Mouse (Mus musculus) c-Kit-negative CD71-positive TER-119-positive erythroid progenitor cells, embryonic 14.5 days (primary cell): Measurements from ENCODE around the gene Fgfr2.

Source experiments
- DNase-seq: peaks from one replicate; pipeline ENCODE4 v3.0.0-alpha.2; 2013; ENCODE audit warnings: low read depth, low spot score

Fgfr2 gene

DNA sequence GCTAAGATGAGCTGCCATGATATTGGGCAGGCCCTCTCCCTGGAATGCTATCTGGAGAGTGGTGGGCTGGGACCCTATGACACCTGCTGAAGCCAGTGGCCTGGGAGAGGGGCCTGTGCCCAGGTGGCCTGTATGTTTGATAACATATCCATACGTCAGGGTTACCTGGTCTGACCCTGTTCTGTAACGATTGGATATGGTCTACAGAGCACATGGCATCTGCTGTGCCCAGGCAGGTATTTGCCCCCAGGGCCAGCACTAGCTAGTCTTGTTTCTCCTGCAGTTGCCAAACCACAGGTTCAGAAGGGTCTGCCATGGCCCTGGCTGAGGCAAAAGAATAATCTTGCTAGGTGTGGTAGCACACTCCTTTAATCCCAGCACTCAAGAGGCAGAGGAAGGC lies 429.6 kb downstream of the Fgfr2 start:
- no peak for DNase-seq

DNA sequence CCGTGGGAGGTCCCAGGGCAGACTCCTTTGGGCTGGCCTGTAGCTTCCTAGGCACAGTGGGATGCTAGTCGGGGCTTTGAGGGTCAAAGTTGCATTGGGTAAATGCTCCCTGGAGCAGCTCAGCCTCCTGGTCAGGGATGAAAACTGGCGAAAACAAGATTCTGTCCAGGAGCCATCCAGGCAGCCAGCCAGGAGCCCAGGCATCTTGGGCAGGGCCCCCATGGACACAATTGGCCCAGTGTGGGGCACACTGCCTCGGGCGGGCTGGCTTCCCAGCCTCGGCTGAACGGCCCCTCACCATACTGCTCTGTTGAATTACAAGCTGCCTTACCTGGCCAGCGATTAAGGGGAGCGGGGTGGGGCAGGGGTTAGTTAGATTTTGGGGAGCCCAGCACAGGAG lies 430.4 kb downstream of the Fgfr2 start:
- no peak for DNase-seq

DNA sequence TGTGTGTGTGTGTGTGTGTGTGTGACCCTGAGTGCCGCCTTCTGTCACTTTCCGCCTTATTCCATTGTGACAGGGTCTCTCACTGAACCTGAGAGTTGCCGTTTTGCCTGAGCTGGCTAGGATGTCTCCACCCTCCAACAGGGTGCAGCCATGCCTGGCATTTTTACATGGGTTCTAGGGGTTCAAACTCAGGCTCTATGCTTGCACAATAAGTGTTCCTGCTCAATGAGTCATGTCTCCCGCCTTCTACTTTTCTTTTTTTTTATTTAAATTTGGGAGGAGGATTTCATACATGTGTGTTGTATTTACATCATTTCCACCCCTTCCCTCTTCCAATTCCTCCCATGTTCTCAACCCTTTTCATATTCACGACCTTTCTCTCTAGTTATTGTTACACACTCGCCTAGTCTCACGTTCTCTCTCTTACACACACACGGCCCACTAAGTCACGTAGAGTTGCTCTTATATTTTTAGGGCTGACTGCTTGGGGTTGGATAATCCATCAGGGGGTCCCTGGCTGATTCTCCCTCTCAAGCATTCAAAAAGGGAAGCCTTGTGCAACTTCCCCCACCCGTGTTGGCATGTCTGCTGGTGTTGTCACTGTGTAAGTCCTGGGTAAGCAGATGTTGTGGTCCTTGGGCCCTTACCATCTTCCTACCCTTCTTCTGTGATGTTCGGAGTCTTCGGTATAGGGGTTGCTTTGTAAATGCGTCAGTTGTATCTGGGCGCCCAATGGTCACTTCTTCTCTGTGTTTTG lies 432.3 kb downstream of the Fgfr2 start:
- DNase-seq = no peak

DNA sequence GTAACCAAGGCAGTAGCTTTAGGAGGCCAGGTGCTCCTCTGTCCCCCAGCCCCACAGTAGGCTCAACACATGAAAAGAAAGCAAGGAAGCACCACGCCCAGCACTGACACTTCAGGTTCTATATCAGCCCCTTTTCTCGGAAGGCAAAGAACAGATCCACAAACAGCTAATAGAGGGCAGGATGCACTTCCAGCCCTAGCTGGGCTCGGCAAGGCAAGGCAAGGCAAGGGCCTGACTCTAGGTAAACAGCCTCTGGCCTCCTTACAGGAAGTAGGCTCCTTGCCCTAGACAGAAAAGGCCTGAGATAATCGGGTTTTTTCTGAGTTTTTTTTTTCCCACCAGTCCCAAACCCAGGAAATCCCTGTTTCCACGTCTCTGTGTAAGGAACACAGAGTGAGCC lies 433.4 kb downstream of the Fgfr2 start:
- DNase-seq = no peak

DNA sequence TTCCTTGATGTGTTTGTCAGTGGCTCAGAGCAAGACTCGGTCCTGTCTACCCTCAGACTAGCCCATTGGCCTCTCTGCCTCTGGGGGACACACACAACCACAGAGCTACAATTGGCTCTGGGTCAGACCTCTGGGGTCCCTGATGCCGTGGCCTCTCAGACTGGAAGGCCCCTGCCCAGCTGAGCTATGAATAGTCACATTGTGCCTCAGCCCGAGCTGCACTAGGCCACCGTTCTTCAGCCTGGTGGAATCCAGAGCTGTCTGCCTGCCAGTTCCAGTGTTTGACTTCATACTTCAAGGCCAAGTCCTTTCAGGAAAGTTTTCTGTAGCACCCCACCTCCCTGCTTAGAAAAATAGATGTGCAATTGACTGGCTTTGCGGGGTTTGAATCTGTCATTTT lies 434.4 kb downstream of the Fgfr2 start:
- no peak for DNase-seq

DNA sequence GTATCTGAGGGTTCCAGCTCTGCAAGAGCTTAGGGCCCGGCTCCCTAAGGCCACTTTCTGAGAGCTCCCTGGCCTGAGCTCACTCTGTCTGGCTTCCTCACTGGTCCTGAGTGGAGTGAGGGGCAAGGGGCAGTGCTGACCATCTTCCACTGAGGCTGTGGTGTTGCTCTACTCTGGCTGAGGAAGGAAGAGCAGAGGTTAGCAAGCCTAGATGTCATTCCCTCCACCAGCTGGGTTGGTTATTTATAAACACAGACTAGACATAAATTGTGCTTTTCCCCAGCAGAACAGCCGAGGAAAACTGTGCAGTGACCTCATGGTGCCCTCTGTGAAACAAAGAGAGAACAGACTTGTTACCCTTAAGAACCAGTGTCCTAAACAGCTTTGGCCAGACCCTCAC lies 435.3 kb downstream of the Fgfr2 start:
- DNase-seq = no peak

DNA sequence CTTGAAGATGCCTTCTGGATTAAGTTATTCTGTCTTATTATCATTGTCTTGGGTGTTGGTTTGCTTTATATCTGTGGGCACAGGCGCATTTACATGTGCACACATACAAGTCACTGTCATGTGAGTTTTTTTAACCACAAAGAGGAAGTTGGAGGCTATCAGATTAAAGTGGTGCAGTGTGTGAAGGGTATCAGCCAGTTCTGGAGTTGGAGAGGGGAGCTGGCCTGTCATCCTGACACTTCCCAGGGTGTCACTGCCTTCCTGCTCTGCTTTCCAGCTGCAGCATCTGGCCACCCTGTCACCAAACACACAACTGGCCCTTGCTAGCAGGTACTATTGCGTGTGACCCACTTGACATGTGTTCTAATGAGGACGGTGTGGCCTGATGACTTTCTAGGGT lies 436.6 kb downstream of the Fgfr2 start:
- DNase-seq = no peak

DNA sequence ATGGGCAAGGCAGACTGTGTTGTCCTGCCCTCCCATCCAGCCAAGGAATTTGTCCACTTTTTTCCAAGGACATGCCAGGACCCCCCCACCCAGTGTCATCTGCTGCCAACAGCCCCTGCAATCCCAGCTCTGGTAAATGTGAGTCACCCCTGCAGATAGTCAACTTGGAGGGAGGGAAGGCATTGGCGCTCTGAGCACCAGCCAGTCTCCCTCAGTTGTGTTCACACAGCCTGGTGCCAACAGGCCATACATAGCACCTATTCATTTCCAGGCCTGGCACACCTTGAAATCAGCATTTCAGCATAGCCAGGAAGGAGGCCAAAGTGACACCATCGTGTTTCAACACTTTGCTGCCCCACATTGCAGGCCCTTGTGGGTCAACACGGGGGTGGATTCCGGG lies 439.2 kb downstream of the Fgfr2 start:
- no peak for DNase-seq

DNA sequence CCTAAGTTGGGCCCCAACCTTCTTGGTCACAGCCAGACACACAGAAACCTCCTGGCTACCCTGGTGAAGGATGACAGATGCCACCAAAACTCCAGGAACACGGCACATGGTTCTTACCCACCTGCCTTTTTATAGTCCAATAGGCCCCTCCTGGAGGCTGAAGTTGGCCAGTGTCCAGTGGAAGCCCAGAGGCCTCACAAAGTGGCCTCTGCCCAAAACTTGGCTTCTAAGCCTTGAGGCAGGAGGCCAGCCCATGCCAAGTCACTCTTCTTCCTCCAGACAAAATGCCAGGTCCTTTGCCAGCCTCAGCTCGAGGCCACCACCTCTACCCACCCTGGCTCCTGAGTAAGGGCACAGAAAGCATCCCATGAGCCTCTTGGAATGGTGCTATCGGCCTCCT lies 440.2 kb downstream of the Fgfr2 start:
- DNase-seq = no peak

DNA sequence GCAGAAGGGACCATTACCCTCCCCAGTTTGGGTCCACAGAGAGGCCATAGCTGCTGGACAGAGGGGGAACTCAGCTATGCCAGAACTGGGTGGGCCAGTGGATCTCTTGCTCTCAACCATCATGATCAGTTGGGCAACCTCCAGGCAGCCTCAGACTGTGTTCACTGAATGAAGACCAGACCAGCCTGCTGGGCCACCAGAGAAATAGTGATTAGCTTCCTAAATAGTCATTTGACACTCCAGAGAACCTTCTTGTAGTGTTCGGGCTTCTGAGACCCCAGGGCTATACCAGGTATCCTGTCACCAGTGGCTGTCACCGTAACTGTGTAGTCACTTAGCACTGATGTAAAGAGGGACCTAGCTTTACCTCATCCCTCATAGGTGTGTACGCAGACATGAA lies 440.8 kb downstream of the Fgfr2 start:
- DNase-seq = no peak

DNA sequence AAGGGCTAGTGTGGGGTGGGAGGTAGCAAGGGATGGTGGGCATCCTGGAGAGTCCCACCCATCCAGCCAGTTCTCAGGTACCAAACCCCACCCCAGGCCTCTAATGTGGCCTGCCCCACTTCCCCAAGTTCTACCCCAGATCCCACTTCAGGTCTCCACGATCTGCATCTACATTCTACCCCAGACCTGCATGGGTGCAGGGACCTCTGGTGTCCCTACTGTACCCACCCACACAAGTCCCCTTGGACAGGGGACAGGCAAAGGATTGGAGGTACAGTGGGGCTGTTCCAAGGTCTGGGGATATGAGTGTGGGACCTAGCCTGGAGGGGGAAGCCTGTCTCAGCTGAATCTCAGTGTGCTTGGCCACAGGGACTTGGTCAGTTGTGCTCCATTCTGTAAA lies 441.3 kb downstream of the Fgfr2 start:
- no peak for DNase-seq

DNA sequence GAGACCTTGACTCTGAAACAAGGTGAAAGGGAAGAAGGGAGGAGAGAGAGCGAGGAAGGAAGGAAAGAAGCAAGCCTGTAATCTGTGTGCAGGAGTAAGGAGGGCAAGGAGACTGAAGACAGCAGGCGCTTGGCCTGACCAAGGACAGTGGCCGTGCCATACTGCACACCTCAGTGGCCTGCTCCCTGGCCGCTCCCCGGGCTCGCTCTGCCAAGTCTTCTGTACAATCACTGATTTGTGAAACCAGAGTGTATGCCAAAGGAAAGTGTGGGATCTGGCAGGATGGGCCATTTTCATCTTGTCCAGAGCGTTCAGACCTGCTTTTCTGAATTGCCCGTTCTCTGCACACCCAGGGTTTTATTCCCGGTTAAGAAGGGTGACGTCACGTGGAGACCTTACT lies 441.9 kb downstream of the Fgfr2 start:
- no peak for DNase-seq

DNA sequence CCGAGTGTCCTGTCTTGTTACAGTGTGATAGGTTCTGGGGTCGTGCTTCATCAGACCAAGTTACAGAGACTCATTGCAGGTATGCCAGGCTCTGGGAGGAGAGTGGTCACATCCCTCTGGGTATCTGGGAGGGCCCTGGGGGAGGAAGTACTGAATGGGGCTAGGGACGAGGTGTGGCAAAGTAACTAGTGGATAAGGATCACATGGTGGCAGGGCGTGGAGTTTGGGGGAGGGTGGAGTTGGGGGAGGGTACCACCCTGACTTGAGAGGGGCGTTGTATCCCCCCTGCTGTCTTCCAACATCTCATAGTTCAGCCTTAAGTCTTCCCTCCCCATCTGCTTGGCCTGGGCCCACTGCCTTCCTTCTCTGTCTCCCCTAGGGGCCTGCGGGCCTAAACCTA lies 443.6 kb downstream of the Fgfr2 start:
- DNase-seq = no peak

DNA sequence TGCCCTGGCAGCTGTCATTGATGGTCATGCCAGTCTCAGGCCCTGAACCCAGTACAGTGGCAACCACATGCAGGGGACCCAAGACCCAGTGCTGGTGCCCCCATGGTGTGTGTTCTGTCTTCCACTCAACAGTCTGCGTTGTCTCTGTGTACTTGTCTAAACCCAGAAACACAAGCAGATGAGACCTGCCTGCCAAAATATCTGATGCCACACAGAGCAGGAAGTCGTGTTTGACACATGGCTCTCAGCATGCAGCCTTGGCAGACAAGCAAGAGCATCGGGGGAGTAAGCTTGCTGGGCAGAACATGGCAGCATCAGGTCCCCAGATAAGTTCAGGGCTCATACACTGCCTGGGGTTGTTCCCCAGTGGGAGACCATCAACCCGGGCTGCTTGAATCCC lies 444.0 kb downstream of the Fgfr2 start:
- no peak for DNase-seq

DNA sequence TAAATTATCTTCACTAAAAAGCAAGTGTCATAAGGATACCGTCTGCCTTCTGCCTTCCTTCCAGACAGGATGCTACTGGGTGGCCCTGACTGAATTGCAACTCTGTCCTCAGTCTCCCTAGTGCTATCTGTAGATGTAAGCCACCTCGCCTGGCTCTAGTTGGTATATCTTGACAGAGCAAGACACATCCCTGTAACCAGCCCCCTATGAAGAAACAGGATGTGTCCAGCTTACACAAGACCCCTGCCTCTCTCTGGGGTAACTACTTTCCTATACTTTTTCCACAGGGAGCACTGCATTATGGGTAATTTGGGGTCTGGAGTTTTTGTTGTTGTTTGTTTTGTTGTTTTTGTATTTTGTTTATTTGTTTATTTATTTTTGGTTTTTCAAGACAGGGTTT lies 447.2 kb downstream of the Fgfr2 start:
- DNase-seq = no peak

DNA sequence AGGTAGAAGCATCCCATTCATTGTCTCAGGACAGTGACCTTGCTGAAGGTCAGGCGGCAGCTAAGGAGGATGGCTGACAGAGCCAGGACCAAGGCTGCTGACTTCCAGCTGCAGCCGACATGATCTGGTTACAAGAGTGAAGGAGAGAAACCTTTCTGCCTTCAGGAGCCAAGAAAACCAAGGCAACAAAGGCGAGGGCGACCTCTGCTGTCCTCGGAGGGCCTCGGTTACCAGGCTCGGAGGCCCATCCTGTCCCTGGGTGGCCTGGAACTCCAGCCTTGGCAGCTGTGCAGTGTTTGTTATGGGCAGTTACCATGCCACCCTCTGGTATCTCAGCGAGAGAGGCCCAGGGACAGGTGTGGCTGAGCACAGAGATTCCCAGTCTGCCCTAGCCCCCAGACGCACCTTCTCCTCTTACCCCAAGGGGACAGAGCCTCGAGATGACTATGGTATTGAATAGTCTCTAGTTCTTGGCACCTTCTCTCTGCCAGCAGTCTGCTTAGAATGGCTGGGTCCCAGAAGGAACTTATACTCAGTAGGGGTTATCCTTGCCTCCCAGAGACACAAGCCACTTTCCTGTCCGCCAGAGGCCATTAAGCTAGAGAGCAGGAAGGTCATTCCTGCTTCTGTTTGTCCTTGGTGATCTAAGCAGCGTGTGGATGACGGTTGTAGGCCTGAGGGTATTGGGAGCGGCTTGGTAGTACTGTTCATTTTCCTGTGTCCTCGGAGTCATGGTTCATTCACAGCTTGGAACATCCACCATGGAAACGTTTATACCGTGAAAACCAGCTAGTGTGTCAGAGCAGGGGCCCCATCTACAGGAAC lies 449.0 kb downstream of the Fgfr2 start:
- no peak for DNase-seq

DNA sequence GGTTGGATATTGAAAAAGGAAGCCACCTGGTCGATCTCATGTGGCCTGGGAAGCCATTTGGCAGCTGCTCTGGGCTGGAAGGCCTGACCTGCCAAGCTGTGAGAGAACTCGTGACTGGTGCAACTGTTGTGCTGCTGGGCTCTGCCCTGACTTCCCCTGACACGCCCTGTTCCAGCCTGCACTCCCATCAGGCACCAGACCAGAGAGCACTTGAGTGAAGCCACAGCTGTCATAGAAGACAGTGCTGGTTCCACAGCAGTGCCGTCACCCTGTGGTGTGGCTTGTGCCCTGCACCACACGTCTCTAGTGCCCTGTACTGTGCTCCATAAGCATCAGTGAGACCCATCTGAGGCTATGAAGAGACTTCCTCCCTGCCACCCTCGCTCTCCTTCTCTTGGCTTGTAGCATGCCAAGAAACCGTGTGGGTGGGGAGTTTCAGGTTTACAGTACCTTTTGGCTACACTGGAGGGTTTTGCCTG lies 450.6 kb downstream of the Fgfr2 start:
- DNase-seq = no peak

DNA sequence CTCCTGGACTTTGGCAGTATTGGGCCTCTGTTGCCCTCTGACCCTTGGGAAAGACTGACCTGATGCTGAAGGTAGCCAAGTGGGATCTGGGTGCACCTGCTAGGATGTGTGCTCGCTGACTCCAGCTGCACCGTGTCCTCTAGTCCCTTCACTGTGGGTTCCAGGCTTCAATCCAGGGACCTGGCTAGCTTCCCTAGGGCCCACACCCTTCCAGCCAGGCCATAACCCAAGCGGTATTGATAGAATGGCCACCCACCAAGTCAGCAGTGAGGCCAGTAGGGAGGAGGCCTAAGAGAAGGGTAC lies 452.3 kb downstream of the Fgfr2 start:
- DNase-seq = no peak

DNA sequence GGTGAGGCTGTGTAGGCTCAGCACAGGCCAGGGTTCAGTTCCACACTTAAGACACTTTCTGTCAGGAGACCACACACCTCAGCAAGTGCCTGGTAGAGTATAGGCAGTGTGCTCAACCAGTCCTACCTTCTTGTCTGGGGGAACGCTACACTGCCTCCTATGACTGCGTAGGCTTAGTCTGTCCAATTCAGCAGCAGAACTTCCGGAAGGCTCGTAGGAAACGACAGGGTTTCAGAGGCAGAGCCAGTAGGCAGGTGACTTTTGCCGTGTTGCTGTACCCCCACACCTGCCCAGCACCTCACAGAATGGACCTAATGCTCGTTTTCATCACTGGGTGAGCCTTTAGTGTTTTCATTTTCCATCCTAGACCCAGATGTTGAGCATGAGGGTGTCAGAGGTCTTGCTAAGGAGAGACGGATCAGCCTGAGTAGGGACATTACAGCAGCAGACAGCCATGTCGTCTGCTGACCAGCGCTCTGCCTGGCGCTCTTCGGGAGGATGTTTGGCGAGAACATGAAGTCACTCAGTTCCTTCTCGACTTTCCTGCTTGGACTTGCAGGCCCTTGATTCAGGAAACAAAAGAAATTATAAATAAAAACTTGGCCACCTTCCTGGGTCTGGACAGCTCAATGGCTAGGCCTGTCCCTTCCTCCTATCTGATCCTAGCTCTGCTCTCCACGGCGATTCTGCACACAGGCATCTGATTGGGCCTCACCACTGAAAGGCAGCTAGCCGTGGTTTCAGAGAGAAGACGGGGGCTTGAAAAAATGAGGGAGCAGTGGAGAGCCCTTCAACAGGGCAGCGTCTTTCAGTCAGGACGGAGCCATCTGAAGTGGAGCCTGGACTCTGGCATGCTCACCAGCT lies 452.9 kb downstream of the Fgfr2 start:
- DNase-seq = no peak

DNA sequence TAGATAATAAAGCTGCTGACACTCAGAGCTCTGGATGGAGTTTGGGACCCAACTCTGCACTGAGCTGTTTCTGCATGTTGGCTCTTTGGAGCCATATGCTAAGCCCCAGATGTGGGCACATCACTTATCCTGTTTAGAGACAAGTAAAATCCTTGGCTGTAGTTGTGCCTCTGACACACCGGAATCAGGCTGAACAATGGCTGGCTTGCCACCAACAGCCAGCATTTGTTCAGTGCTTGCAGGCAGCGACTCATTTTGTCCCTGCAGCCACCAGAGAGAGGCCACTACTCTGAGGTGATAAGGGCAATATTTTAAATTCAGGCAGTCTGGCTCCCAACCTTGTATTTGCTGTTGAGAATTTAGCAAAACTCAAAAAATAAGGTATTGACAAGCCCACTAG lies 454.5 kb downstream of the Fgfr2 start:
- DNase-seq = no peak

DNA sequence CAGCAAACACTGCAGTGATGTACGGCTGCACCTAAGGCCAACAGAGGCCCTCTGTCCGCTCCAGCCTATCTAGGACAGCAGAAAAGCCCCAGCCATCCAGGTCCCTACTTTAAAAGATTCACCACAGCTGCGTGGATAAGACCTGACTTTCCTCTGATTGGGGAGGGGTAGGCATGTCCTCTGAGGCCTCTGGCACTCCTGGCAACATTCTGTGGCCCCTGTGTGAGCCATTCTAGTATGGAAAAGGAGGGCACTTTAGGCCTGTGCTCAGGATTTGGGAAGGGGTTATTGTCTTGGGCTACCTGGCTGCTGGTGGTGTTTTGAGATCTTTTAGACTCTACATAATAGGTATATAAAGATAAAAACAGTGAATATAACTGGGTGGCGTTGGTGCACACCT lies 456.6 kb downstream of the Fgfr2 start:
- DNase-seq = no peak

DNA sequence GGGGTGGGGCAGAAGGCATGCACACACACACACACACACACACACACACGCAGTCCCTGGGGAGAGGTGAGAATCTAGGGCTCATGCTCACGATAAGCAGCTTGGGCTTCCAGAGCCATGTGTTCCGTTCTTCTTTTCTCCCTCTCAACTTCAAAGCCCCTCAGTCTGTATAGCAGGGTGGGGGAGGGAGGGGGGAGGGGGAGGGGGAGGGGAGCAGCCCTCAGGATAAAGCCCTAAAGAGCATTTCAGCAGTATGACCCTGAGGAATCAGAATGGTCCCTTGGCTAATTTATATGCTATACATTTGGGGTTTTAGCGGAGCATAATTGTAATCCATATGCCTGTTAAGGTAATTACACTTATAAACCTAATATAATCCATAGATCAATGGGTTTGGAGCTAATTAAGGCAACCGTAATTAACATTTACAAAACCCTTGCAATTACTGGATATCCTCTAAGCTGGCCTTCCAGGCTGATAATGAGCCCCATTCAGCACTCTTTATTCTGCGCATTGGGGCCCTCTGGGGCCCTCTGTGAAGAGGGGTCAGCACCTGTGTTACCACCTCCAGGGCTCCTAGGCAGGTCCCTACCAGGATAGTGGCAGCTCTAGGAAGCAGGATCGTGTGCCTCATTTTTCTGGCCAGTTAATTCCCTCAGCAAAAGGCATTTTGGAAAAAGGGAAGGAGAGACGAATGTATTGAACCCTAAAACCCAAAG lies 457.3 kb downstream of the Fgfr2 start:
- no peak for DNase-seq
